In the genomic region with DNA sequence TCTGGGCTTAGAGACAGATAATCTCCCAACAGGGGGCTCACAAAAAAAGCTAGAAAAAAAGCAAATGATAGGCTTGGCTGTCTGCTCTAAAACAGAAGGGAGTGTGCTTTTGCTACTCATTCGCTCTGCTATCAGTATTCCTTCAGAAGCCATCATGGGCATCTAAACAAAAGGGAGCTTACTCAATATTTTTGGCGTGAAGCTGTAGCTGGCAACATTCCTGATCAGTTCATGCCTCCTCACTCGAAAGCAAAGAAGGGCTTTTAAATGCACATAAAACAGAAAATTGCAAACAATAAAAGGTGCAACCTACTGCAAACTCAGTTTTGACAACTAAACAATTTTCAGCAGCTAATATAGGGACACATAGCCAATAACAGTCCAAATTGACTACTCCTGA, we compare ENCODE assay signal across 18 mouse cellular contexts. TPM values are rescaled to one million over a fixed set of nuclear protein-coding genes. Genes with fewer than 3 reads are reported as not detected.
A peak's percentile ranks its signal among the peaks of the same experiment; 100 is the strongest.
DNase-seq lines count a peak whose midpoint lies in the region; ATAC-seq and TF ChIP-seq lines count a peak whose summit lies in the region.
"Had no signal": no experiment of that assay in that cellular context is flagged by ENCODE, and none has a peak within 500 bp of the region (broad histone marks: within the 10 kb centered on the region; RNA-seq: fewer than 3 reads in every experiment).

No protein-coding gene starts in this region.

- ATAC-seq in forebrain, postnatal 0 days = no peak
- ATAC-seq in forebrain, embryonic 12.5 days (ENCODE audit: low FRiP score) = no peak
- no peak for ATAC-seq in lung, embryonic 14.5 days (ENCODE audit: insufficient read depth)
- ATAC-seq in lung, postnatal 0 days = no peak
- ATAC-seq in CD4-positive, CD25-positive, alpha-beta regulatory T cell, adult 4 months = no peak
- ATAC-seq: intestine, embryonic 15.5 days; Patski had no signal

- no peaks in the 10 kb centered on the region for H3K9me3 ChIP-seq in forebrain, postnatal 0 days (ENCODE audit: low read length)
- no peaks in the 10 kb centered on the region for H3K9me3 ChIP-seq in forebrain, embryonic 12.5 days
- H3K9me3 ChIP-seq in lung, embryonic 14.5 days (ENCODE audit: low read depth, low read length) = no peaks in the 10 kb centered on the region
- no peaks in the 10 kb centered on the region for H3K9me3 ChIP-seq in lung, postnatal 0 days (ENCODE audit: low read length)
- H3K9me3 ChIP-seq: intestine, embryonic 15.5 days; liver, embryonic 15.5 days; neural tube, embryonic 13.5 days had no signal

- peak; percentile 15 for DNase-seq in forebrain, postnatal 0 days
- DNase-seq in lung, embryonic 14.5 days = peak; percentile 42
- DNase-seq in lung, postnatal 0 days (ENCODE audit: low spot score) = no peak
- peak; percentile 18 for DNase-seq in adrenal gland, postnatal 25 days
- DNase-seq in layer of hippocampus, adult 2 months (ENCODE audit: low spot score in 2 of 2) = peak in 1 of 2 experiments; percentile 18
- DNase-seq in T-cell, adult 2 months (ENCODE audit: low spot score) = no peak
- DNase-seq: gastrocnemius, postnatal 10 days; heart, postnatal 4 days; spleen, adult 18-20 months had no signal

- no peak for TF ChIP-seq CTCF in forebrain, postnatal 0 days (IDR thresholded peaks at IDR 0.05; ENCODE audit: low read depth)
- no peak for TF ChIP-seq CTCF in lung, embryonic 14.5 days (IDR thresholded peaks at IDR 0.05; ENCODE audit: low read depth)
- no peak for TF ChIP-seq CTCF in lung, postnatal 0 days (IDR thresholded peaks at IDR 0.05)
- TF ChIP-seq CTCF in layer of hippocampus, adult 2 months (conservative IDR thresholded peaks at IDR 0.05) = no peak

- no peaks in the 10 kb centered on the region for H3K27me3 ChIP-seq in forebrain, postnatal 0 days (ENCODE audit: insufficient read depth, low read length)
- no peaks in the 10 kb centered on the region for H3K27me3 ChIP-seq in forebrain, embryonic 12.5 days
- no peaks in the 10 kb centered on the region for H3K27me3 ChIP-seq in lung, embryonic 14.5 days (ENCODE audit: insufficient read depth, low read length)
- no peaks in the 10 kb centered on the region for H3K27me3 ChIP-seq in lung, postnatal 0 days (replicated peaks; ENCODE audit: insufficient read depth, low read length)
- H3K27me3 ChIP-seq: CH12.LX; intestine, embryonic 15.5 days; liver, embryonic 15.5 days; neural tube, embryonic 13.5 days; Patski had no signal

- 18% methylated on average over 3 of the region's 3 CpGs for WGBS in forebrain, postnatal 0 days
- WGBS in forebrain, embryonic 12.5 days = 68% methylated on average over 3 of the region's 3 CpGs
- 48% methylated on average over 3 of the region's 3 CpGs for WGBS in lung, embryonic 14.5 days
- 55% methylated on average over 3 of the region's 3 CpGs for WGBS in lung, postnatal 0 days

- no peak overlapping the region for H3K4me2 ChIP-seq in forebrain, postnatal 0 days (ENCODE audit: low read depth)
- H3K4me2 ChIP-seq in forebrain, embryonic 12.5 days = no peak overlapping the region
- H3K4me2 ChIP-seq in lung, embryonic 14.5 days = no peak overlapping the region
- H3K4me2 ChIP-seq in lung, postnatal 0 days (replicated peaks; ENCODE audit: low read depth, low read length) = no peak overlapping the region
- H3K4me2 ChIP-seq: heart, embryonic 11.5 days; intestine, embryonic 15.5 days; liver, embryonic 15.5 days; neural tube, embryonic 13.5 days had no signal

- H3K9ac ChIP-seq in forebrain, postnatal 0 days = no peak overlapping the region
- H3K9ac ChIP-seq in forebrain, embryonic 12.5 days = no peak overlapping the region
- no peak overlapping the region for H3K9ac ChIP-seq in lung, embryonic 14.5 days
- no peak overlapping the region for H3K9ac ChIP-seq in lung, postnatal 0 days (replicated peaks; ENCODE audit: low read depth)
- H3K9ac ChIP-seq: intestine, embryonic 15.5 days; liver, embryonic 15.5 days; neural tube, embryonic 13.5 days had no signal

- H3K4me1 ChIP-seq in forebrain, postnatal 0 days (ENCODE audit: insufficient read depth) = peaks cover 5% of the 10 kb centered on the region; the same call in 1 of the 2 replicates
- H3K4me1 ChIP-seq in forebrain, embryonic 12.5 days = no peaks in the 10 kb centered on the region
- H3K4me1 ChIP-seq in lung, embryonic 14.5 days (ENCODE audit: insufficient read depth) = no peaks in the 10 kb centered on the region
- no peaks in the 10 kb centered on the region for H3K4me1 ChIP-seq in lung, postnatal 0 days (ENCODE audit: insufficient read depth, low read depth, low read length)
- H3K4me1 ChIP-seq: intestine, embryonic 15.5 days had no signal

- no peak overlapping the region for H3K4me3 ChIP-seq in forebrain, postnatal 0 days (ENCODE audit: low read depth, low read length)
- H3K4me3 ChIP-seq in forebrain, embryonic 12.5 days (replicated peaks) = no peak overlapping the region
- H3K4me3 ChIP-seq in lung, embryonic 14.5 days (ENCODE audit: low read depth, low read length) = no peak overlapping the region
- no peak overlapping the region for H3K4me3 ChIP-seq in lung, postnatal 0 days (ENCODE audit: low read depth, low read length)
- no peak overlapping the region for H3K4me3 ChIP-seq in layer of hippocampus, adult 2 months
- H3K4me3 ChIP-seq: erythroblast, embryonic 14.5 days; intestine, embryonic 15.5 days; liver, embryonic 15.5 days; neural tube, embryonic 13.5 days had no signal

- peaks cover 25% of the 10 kb centered on the region for H3K36me3 ChIP-seq in forebrain, postnatal 0 days (ENCODE audit: insufficient read depth)
- peaks cover 30% of the 10 kb centered on the region for H3K36me3 ChIP-seq in forebrain, embryonic 12.5 days (replicated peaks)
- peaks cover 51% of the 10 kb centered on the region for H3K36me3 ChIP-seq in lung, embryonic 14.5 days (ENCODE audit: insufficient read depth)
- H3K36me3 ChIP-seq in lung, postnatal 0 days (ENCODE audit: insufficient read depth, low read length) = peaks cover 28% of the 10 kb centered on the region; the same call in 1 of the 2 replicates

- no peak overlapping the region for H3K27ac ChIP-seq in forebrain, postnatal 0 days (ENCODE audit: low read depth, low read length)
- H3K27ac ChIP-seq in forebrain, embryonic 12.5 days = no peak overlapping the region
- H3K27ac ChIP-seq in lung, embryonic 14.5 days (ENCODE audit: low read depth) = no peak overlapping the region
- H3K27ac ChIP-seq in lung, postnatal 0 days (ENCODE audit: low read length) = no peak overlapping the region
- peak overlapping the region; percentile 50 for H3K27ac ChIP-seq in layer of hippocampus, adult 2 months
- H3K27ac ChIP-seq: intestine, embryonic 15.5 days; liver, embryonic 15.5 days; neural tube, embryonic 13.5 days had no signal

- no peak for TF ChIP-seq EP300 in lung, postnatal 0 days (IDR thresholded peaks at IDR 0.05)

RNA-seq across cellular contexts. Expression of a gene that starts 59.1 kb away (rescaled TPM):
- total RNA-seq in forebrain, postnatal 0 days (2014; rRNA removed) = 9.1 and 11.9 TPM in 2 replicates
- 2.5 and 5.7 TPM in 2 replicates for polyA plus RNA-seq in forebrain, postnatal 0 days (2015; fragmentation: Nextera tagmentation; extraction: Ambion mirVana)
- 11.0 and 12.4 TPM in 2 replicates for polyA plus RNA-seq in forebrain, embryonic 12.5 days (2016; fragmentation: Nextera tagmentation; extraction: Ambion mirVana)
- polyA plus RNA-seq in lung, embryonic 14.5 days (2014; fragmentation: Nextera tagmentation; extraction: Ambion mirVana) = 15.1 and 15.4 TPM in 2 replicates
- 7.5 and 10.4 TPM in 2 replicates for polyA plus RNA-seq in lung, postnatal 0 days (2015; fragmentation: Nextera tagmentation; extraction: Ambion mirVana)
- 30.2 and 36.2 TPM in 2 replicates for total RNA-seq in adrenal gland, postnatal 25 days (2021)
- 10 to 100 TPM; 32.9 to 33.0 TPM for total RNA-seq in layer of hippocampus, adult 2 months (2021)
- 10 to 100 TPM; 23.8 to 36.8 TPM for polyA plus RNA-seq in CD4-positive, CD25-positive, alpha-beta regulatory T cell, adult 4 months (2017; shearing (Covaris generic))

Comparison
In these comparisons a context has a peak if more than half of its experiments do, and no peak if none do; other contexts are left out.
1. DNase-seq: peak in forebrain, postnatal 0 days (single experiment), lung, embryonic 14.5 days (single experiment) and adrenal gland, postnatal 25 days (single experiment); none in lung, postnatal 0 days (single experiment) and T-cell, adult 2 months (single experiment).